Mouse (Mus musculus) forebrain, postnatal 0 days (tissue): Measurements from ENCODE around the gene Rab3ip. TPM values are rescaled to one million over a fixed set of nuclear protein-coding genes. Genes with fewer than 3 reads are reported as not detected.

Source experiments
- ATAC-seq: fragments of 200-750 bp; cut with Nextera tagmentation; 2 replicates; pipeline ENCODE4 v1.8.0; 2017; ENCODE audit warnings: mild to moderate bottlenecking, moderate library complexity
- DNase-seq: peaks from one replicate; pipeline ENCODE4 v3.0.0-alpha.2; 2015
- H3K27ac ChIP-seq: fragments of 300-500 bp; sonication (generic); 2 replicates; pipeline ENCODE4 v1.5.1; 2014; ENCODE audit warnings: low read depth, mild to moderate bottlenecking, antibody characterized with exemption, low read length, moderate library complexity, mixed read lengths
- H3K27me3 ChIP-seq: fragments of 300-500 bp; sonication (generic); 2 replicates; pipeline ENCODE4 v1.6.1; 2014; ENCODE audit warnings: mild to moderate bottlenecking, low read length, mixed read lengths; ENCODE audit not compliant: insufficient read depth
- H3K36me3 ChIP-seq: fragments of 300-500 bp; sonication (generic); 2 replicates; pipeline ENCODE4 v1.6.1; 2014; ENCODE audit warnings: mild to moderate bottlenecking, moderate library complexity; ENCODE audit not compliant: insufficient read depth
- H3K4me1 ChIP-seq: fragments of 300-500 bp; sonication (generic); 2 replicates; pipeline ENCODE4 v1.6.1; 2014; ENCODE audit warnings: antibody characterized with exemption; ENCODE audit not compliant: insufficient read depth
- H3K4me2 ChIP-seq: fragments of 300-500 bp; sonication (generic); 2 replicates; pipeline ENCODE4 v1.6.1; 2014; ENCODE audit warnings: low read depth, mild to moderate bottlenecking, moderate library complexity
- H3K4me3 ChIP-seq: fragments of 300-500 bp; sonication (generic); 2 replicates; pipeline ENCODE4 v1.5.1; 2014; ENCODE audit warnings: low read depth, low read length, mixed read lengths
- H3K9ac ChIP-seq: fragments of 300-500 bp; sonication (generic); 2 replicates; pipeline ENCODE4 v1.6.1; 2014; ENCODE audit warnings: mild to moderate bottlenecking
- H3K9me3 ChIP-seq: fragments of 300-500 bp; sonication (generic); 2 replicates; pipeline ENCODE4 v1.6.1; 2016; ENCODE audit warnings: low read length
- CTCF ChIP-seq: sonication (generic); IDR thresholded peaks from 2 replicates; pipeline ENCODE4 v1.5.1; 2016; ENCODE audit warnings: antibody characterized with exemption, control low read depth, low read depth
- WGBS: fragments of 180-500 bp; shearing (Covaris S2); extraction: QIAGEN DNeasy Blood & Tissue Kit; methylation state at CpG from one replicate; pipeline ENCODE4 v1.1.7; 2014; 5-methylcytosine and 5-hydroxymethylcytosine counted together
- polyA plus RNA-seq: library from polyadenylated mRNA; unstranded; fragments of >200 nt; fragmentation: Nextera tagmentation; extraction: Ambion mirVana; gene quantifications from 2 replicates; pipeline ENCODE4 v1.2.1, GENCODE M21; 2015
- total RNA-seq: library from RNA; depleted of rRNA; stranded (reverse); fragments of >200 nt; gene quantifications from 2 replicates; pipeline ENCODE4 v1.2.3, GENCODE M21; 2014

Gene Rab3ip
- total and polyA plus RNA-seq, 2 experiments from 2014 or later = 41.8 to 125 TPM

DNA sequence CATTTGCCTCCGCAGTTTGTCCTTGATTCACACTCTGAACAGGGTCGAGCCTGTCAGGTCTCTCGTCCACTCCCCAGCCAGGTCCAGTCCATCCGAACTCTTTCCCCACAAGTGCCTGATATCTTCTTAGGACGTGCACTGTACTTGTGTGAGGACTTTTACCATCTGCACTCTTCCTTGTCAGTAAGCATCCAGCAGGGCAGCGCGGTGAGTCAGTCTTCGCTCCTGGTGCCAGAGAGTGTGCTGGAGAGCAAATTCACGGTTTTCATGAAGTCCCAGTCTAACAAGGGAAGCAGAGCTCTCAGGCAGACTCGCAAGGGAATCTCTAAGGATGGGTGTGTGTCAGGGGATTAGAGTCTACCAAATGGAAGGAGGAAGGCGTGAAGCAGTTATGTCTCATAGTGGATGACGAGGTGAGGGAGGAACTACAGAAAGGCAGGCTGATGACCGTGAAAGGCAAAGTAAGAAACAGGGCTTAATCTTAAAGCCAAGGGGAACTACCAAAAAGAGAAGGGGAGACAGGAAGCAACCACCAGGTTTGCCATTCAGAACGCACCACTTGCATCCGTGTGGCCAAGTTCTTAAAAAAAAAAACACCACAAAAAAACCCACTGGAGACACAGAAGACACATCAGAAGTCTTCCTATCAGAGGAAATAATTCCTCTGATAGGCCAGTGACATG lies 18.9 kb downstream of the Rab3ip start:
- Histone ChIP-seq H3K27ac (no peak overlapping the region), H3K4me1 (no peaks in the 10 kb centered on the region), H3K9ac (no peak overlapping the region), H3K36me3 (peaks cover 20% of the 10 kb centered on the region), H3K4me3 (no peak overlapping the region), H3K9me3 (no peaks in the 10 kb centered on the region), H3K27me3 (no peaks in the 10 kb centered on the region), H3K4me2 (no peak overlapping the region)
- ATAC-seq (no peak), DNase-seq (no peak)
- WGBS = 92% methylated on average over 15 of the region's 15 CpGs
- TF ChIP-seq CTCF = no peak

DNA sequence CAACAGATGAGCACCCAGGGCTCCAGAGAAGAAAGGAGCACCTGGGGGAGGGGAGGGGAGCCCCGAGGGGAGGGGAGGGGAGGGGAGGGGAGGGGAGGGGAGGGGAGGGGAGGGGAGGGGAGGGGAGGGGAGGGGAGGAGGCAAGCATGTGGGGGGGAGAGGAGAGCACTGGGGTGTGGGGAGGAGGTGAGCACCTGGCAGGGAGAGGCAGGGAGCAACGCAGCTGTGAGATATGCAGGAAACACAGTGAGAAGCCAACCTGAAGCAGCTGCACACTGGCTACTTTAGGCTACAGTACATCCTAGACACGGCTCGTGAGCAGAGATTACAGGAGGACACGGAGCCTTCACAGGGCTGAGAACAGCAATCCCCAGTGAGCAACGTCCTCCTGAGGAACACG lies 19.6 kb downstream of the Rab3ip start:
- H3K9ac ChIP-seq = no peak overlapping the region
- no peaks in the 10 kb centered on the region for H3K4me1 ChIP-seq
- no peak for ATAC-seq
- DNase-seq = no peak
- no peak overlapping the region for H3K4me3 ChIP-seq
- 85% methylated on average over 6 of the region's 7 CpGs for WGBS
- H3K4me2 ChIP-seq = no peak overlapping the region
- TF ChIP-seq CTCF = no peak
- no peaks in the 10 kb centered on the region for H3K9me3 ChIP-seq
- H3K27ac ChIP-seq = no peak overlapping the region
- H3K27me3 ChIP-seq = no peaks in the 10 kb centered on the region
- peaks cover 15% of the 10 kb centered on the region for H3K36me3 ChIP-seq

DNA sequence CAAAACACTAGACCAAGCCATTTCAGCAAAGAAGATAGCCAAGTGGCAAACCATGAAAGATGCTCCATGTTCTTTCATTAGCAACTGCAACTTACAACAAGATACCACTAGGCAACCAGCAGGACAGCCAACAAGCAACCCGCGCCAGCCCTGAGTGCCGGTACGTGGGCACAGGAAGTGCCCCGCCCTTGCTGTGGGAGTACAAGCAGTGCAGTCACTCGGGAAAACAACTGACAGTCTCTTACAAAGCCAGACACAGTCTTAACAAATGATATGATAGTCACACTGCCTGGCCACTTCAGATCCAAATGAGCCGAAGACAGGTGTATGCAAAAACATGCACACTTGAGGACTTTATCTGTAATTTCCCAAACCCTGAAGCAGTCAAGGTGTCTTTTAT lies 20.1 kb downstream of the Rab3ip start:
- ATAC-seq (no peak), DNase-seq (no peak)
- WGBS = 85% methylated on average over 7 of the region's 7 CpGs
- Histone ChIP-seq H3K9ac (no peak overlapping the region), H3K4me1 (no peaks in the 10 kb centered on the region), H3K27ac (no peak overlapping the region), H3K27me3 (no peaks in the 10 kb centered on the region), H3K4me2 (no peak overlapping the region), H3K4me3 (no peak overlapping the region), H3K9me3 (no peaks in the 10 kb centered on the region), H3K36me3 (peaks cover 19% of the 10 kb centered on the region)
- no peak for TF ChIP-seq CTCF

DNA sequence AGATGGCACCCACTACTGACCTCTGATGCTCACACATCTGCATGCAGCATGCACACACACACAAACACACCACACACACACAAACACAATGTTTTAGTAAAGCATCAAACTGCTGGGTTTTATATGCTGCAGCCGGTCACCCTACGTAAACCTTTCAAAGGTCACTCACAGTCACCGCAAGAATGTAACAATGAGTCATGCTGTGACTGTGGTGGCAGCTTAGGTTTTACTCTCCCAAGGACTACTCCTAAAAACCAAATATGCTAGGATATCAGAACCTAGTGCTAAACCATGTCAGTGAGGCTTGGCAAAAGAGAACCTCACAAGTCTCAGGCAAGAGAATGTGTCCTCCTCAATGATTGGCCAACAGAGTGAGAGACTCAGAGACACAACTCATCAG lies 21.7 kb downstream of the Rab3ip start:
- no peaks in the 10 kb centered on the region for H3K27me3 ChIP-seq
- no peak for ATAC-seq
- no peaks in the 10 kb centered on the region for H3K4me1 ChIP-seq
- no peak overlapping the region for H3K9ac ChIP-seq
- H3K27ac ChIP-seq = no peak overlapping the region
- no peak for TF ChIP-seq CTCF
- no peaks in the 10 kb centered on the region for H3K9me3 ChIP-seq
- no peak for DNase-seq
- peaks cover 31% of the 10 kb centered on the region for H3K36me3 ChIP-seq
- WGBS = 96% methylated on average over 3 of the region's 3 CpGs
- no peak overlapping the region for H3K4me3 ChIP-seq
- no peak overlapping the region for H3K4me2 ChIP-seq

DNA sequence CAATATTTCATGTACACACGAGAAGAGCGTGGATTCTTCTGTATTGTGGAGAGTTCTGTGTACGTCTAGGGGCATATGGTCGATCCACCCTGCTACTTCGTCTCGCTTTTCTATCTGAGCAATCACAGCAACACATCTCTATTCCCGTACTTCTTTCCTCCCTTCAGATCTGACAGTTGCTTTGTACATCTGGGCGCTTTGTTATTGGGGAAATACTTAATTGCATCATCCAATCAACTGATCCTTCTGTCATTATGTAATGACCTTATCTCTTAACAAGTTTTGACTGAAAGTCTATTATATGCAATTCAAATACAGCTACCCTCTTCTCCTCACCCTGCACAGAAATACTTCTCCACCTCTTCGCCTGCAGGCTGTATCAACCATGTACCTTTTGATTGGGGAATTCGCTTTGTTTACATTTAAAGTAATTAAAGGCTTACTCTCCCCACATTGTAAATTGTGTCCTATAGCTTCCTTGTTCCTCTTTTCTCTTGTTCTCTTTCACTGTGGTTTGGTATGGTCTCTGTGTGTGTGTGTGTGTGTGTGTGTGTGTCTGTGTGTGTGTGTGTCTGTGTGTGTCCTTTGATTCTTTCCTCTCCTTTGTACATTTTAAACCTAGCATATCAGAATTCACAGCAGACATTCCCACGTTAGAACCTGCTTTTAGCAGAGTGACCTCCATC lies 24.0 kb downstream of the Rab3ip start:
- TF ChIP-seq CTCF = no peak
- peaks cover 34% of the 10 kb centered on the region for H3K36me3 ChIP-seq
- H3K9me3 ChIP-seq = no peaks in the 10 kb centered on the region
- no peak overlapping the region for H3K4me2 ChIP-seq
- no peak for DNase-seq
- no peaks in the 10 kb centered on the region for H3K27me3 ChIP-seq
- no peak overlapping the region for H3K9ac ChIP-seq
- H3K27ac ChIP-seq = no peak overlapping the region
- no peaks in the 10 kb centered on the region for H3K4me1 ChIP-seq
- ATAC-seq = no peak
- no peak overlapping the region for H3K4me3 ChIP-seq
- WGBS = 84% methylated on average over 11 of the region's 11 CpGs

DNA sequence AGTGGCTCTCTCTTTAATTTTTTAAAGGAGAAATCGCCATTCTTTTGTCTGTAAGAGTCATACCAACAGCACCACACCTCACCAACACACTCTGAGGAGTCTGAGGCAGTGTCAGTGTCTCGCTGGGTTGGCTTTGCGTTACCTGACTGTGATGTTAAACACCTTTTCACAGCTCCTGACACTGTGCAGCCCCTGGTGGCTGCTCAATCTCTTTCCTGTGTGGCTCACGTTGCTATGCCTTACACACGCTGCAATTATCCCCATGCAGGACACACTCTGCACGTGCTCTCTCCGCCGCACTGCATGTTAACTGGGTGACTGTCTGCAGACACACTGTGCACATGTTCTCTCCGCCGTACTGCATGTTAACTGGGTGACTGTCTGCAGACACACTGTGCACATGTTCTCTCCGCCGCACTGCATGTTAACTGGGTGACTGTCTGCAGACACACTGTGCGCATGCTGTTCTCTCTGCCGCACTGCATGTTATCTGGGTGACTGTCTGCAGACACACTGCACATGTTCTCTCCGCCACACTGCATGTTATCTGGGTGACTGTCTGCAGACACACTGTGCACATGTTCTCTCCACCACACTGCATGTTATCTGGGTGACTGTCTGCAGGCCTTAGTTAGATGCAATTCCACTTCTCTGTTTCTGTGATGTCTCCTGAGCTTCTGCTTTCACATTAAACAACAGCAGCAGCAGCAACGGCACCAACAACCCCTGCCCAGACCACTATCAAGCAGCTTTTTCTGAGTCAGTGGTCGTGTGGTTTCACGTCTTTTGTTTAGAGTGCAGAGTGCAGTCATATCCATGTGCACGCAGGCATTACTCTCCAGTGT lies 26.7 kb downstream of the Rab3ip start:
- Histone ChIP-seq H3K27me3 (no peaks in the 10 kb centered on the region), H3K9ac (no peak overlapping the region), H3K4me1 (no peaks in the 10 kb centered on the region), H3K9me3 (no peaks in the 10 kb centered on the region), H3K4me2 (no peak overlapping the region), H3K4me3 (no peak overlapping the region), H3K27ac (no peak overlapping the region), H3K36me3 (peaks cover 33% of the 10 kb centered on the region)
- no peak for DNase-seq
- TF ChIP-seq CTCF = no peak
- ATAC-seq = no peak
- WGBS = 91% methylated on average over 19 of the region's 19 CpGs

DNA sequence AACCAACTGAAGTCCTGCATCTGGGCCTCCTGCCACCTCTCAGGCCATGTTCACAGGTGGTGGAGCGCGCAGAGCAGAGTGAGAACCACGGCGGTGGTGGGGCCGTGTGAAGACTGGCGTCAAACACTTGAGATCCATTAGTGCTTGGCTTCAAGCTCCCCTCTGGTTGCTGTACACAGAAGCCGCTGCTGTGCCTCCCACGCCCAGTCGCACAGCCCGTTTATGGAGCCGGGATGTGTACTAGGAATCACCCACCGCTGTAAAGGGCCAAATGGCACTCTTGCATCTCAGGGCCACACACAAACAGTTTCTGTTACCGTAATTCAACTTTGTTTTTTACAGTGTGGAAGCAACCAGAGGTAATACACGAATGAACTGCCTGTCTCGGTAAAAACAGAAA lies 28.4 kb downstream of the Rab3ip start:
- no peak for DNase-seq
- no peak for TF ChIP-seq CTCF
- Histone ChIP-seq H3K4me2 (no peak overlapping the region), H3K9me3 (no peaks in the 10 kb centered on the region), H3K4me3 (no peak overlapping the region), H3K4me1 (no peaks in the 10 kb centered on the region), H3K9ac (no peak overlapping the region), H3K27me3 (no peaks in the 10 kb centered on the region), H3K27ac (no peak overlapping the region), H3K36me3 (peaks cover 36% of the 10 kb centered on the region)
- no peak for ATAC-seq
- 93% methylated on average over 15 of the region's 15 CpGs for WGBS
